Comparison of ENCODE assay signal across 24 mouse cellular contexts in genomic region chr11:96740796-96741195, GRCm38 (mm10). TPM values are rescaled to one million over a fixed set of nuclear protein-coding genes. Genes with fewer than 3 reads are reported as not detected.
A peak's percentile ranks its signal among the peaks of the same experiment; 100 is the strongest.
DNase-seq lines count a peak whose midpoint lies in the region; ATAC-seq and TF ChIP-seq lines count a peak whose summit lies in the region.
"Had no signal": no experiment of that assay in that cellular context is flagged by ENCODE, and none has a peak within 500 bp of the region (broad histone marks: within the 10 kb centered on the region; RNA-seq: fewer than 3 reads in every experiment).

No protein-coding gene starts in this region.

- H3K27ac ChIP-seq in kidney, embryonic 14.5 days (ENCODE audit: low read depth, low read length), result 0 out of 2 replicates have a peak overlapping the region, but pooled peaks have one; percentile 25
- H3K27ac ChIP-seq in midbrain, embryonic 12.5 days (replicated peaks), result peak overlapping the region; percentile 76
- H3K27ac ChIP-seq in midbrain, postnatal 0 days (ENCODE audit: low read depth, low read length), result no peak overlapping the region
- H3K27ac ChIP-seq in midbrain, embryonic 13.5 days, result peak overlapping the region; percentile 37; the same call in 1 of the 2 replicates
- H3K27ac ChIP-seq: embryonic facial prominence, embryonic 10.5 days; forebrain, embryonic 15.5 days; left cerebral cortex, adult 2 months; liver, embryonic 13.5 days; stomach, postnatal 0 days had no signal

- 55% methylated on average over 12 of the region's 12 CpGs for WGBS in kidney, embryonic 14.5 days
- 50% methylated on average over 12 of the region's 12 CpGs for WGBS in midbrain, embryonic 12.5 days
- WGBS in midbrain, postnatal 0 days, result 54% methylated on average over 12 of the region's 12 CpGs
- WGBS in midbrain, embryonic 13.5 days, result 52% methylated on average over 12 of the region's 12 CpGs

- no peak for TF ChIP-seq CTCF in midbrain, postnatal 0 days (IDR thresholded peaks at IDR 0.05)

- no peak overlapping the region for H3K9ac ChIP-seq in kidney, embryonic 14.5 days (ENCODE audit: low read depth, low read length)
- no peak overlapping the region for H3K9ac ChIP-seq in midbrain, embryonic 12.5 days (replicated peaks)
- no peak overlapping the region for H3K9ac ChIP-seq in midbrain, postnatal 0 days (replicated peaks; ENCODE audit: low read length, poor library complexity, severe bottlenecking)
- H3K9ac ChIP-seq in midbrain, embryonic 13.5 days (replicated peaks), result no peak overlapping the region
- H3K9ac ChIP-seq: forebrain, embryonic 15.5 days; heart, embryonic 12.5 days; liver, embryonic 13.5 days had no signal

- H3K4me1 ChIP-seq in kidney, embryonic 14.5 days (ENCODE audit: control insufficient read depth, insufficient read depth, low read length), result peaks cover 14% of the 10 kb centered on the region; the same call in 1 of the 2 replicates
- peaks cover 60% of the 10 kb centered on the region for H3K4me1 ChIP-seq in midbrain, embryonic 12.5 days
- H3K4me1 ChIP-seq in midbrain, postnatal 0 days (ENCODE audit: insufficient read depth, low read length), result no peaks in the 10 kb centered on the region
- H3K4me1 ChIP-seq in midbrain, embryonic 13.5 days (replicated peaks), result peaks cover 64% of the 10 kb centered on the region
- H3K4me1 ChIP-seq: liver, embryonic 13.5 days had no signal

- H3K9me3 ChIP-seq in kidney, embryonic 14.5 days (ENCODE audit: control insufficient read depth, low read length), result no peaks in the 10 kb centered on the region
- H3K9me3 ChIP-seq in midbrain, embryonic 12.5 days, result no peaks in the 10 kb centered on the region
- H3K9me3 ChIP-seq in midbrain, postnatal 0 days (ENCODE audit: low read length), result no peaks in the 10 kb centered on the region
- H3K9me3 ChIP-seq in midbrain, embryonic 13.5 days, result no peaks in the 10 kb centered on the region
- H3K9me3 ChIP-seq: embryonic facial prominence, embryonic 10.5 days; forebrain, embryonic 15.5 days; heart, embryonic 12.5 days; liver, embryonic 13.5 days had no signal

- no peak overlapping the region for H3K4me2 ChIP-seq in kidney, embryonic 14.5 days (replicated peaks; ENCODE audit: low read depth, low read length)
- no peak overlapping the region for H3K4me2 ChIP-seq in midbrain, embryonic 12.5 days (replicated peaks)
- H3K4me2 ChIP-seq in midbrain, postnatal 0 days (ENCODE audit: low read depth, low read length, poor library complexity, severe bottlenecking), result no peak overlapping the region
- H3K4me2 ChIP-seq in midbrain, embryonic 13.5 days (replicated peaks), result no peak overlapping the region
- H3K4me2 ChIP-seq: forebrain, embryonic 15.5 days; heart, embryonic 12.5 days; liver, embryonic 13.5 days had no signal

- no peaks in the 10 kb centered on the region; the same call in 1 of the 2 replicates for H3K27me3 ChIP-seq in kidney, embryonic 14.5 days (ENCODE audit: control insufficient read depth, insufficient read depth, low read length)
- H3K27me3 ChIP-seq in midbrain, embryonic 12.5 days, result peaks cover 12% of the 10 kb centered on the region
- H3K27me3 ChIP-seq in midbrain, postnatal 0 days (ENCODE audit: insufficient read depth, low read length), result no peaks in the 10 kb centered on the region
- H3K27me3 ChIP-seq in midbrain, embryonic 13.5 days, result peaks cover 17% of the 10 kb centered on the region

- ATAC-seq in kidney, embryonic 14.5 days (ENCODE audit: low FRiP score, low TSS enrichment), result no peak
- ATAC-seq in midbrain, embryonic 12.5 days (ENCODE audit: low FRiP score, low read depth), result no peak
- no peak for ATAC-seq in midbrain, postnatal 0 days (ENCODE audit: low FRiP score)
- no peak for ATAC-seq in midbrain, embryonic 13.5 days
- ATAC-seq: CD4-positive, CD25-positive, alpha-beta regulatory T cell, adult 4 months; forebrain, embryonic 15.5 days; intestine, postnatal 0 days had no signal

- H3K36me3 ChIP-seq in kidney, embryonic 14.5 days (ENCODE audit: control insufficient read depth, insufficient read depth, low read length), result no peaks in the 10 kb centered on the region
- no peaks in the 10 kb centered on the region for H3K36me3 ChIP-seq in midbrain, embryonic 12.5 days
- H3K36me3 ChIP-seq in midbrain, postnatal 0 days (ENCODE audit: insufficient read depth, low read length), result no peaks in the 10 kb centered on the region
- H3K36me3 ChIP-seq in midbrain, embryonic 13.5 days, result no peaks in the 10 kb centered on the region
- H3K36me3 ChIP-seq: embryonic facial prominence, embryonic 10.5 days; forebrain, embryonic 15.5 days; heart, embryonic 12.5 days; liver, embryonic 13.5 days had no signal

- H3K4me3 ChIP-seq in kidney, embryonic 14.5 days (ENCODE audit: low read length), result no peak overlapping the region
- no peak overlapping the region for H3K4me3 ChIP-seq in midbrain, embryonic 12.5 days
- no peak overlapping the region for H3K4me3 ChIP-seq in midbrain, postnatal 0 days (ENCODE audit: low read depth, low read length)
- H3K4me3 ChIP-seq in midbrain, embryonic 13.5 days (replicated peaks), result no peak overlapping the region
- H3K4me3 ChIP-seq: embryonic facial prominence, embryonic 10.5 days; forebrain, embryonic 15.5 days; heart, embryonic 12.5 days; left cerebral cortex, adult 2 months; liver, embryonic 13.5 days had no signal

- no peak for DNase-seq in kidney, postnatal 25 days
- no peak for DNase-seq in midbrain, postnatal 0 days (ENCODE audit: low spot score)
- no peak for DNase-seq in thymus, postnatal 0 days (ENCODE audit: low spot score)
- DNase-seq in lung, postnatal 10 days, result no peak
- DNase-seq: adrenal gland, postnatal 14 days; cerebellum, adult 2 months; gastrocnemius, postnatal 14 days; heart, adult 11 months; heart, postnatal 10 days; kidney, postnatal 4 days; layer of hippocampus, adult 9-11 months; liver, embryonic 13.5 days; lung, adult 2 months; thymus, adult 2 months had no signal

RNA-seq across cellular contexts. Expression of gene Snx11, which starts 36.6 kb away (rescaled TPM):
- 8.6 and 10.2 TPM in 2 replicates for polyA plus RNA-seq in kidney, embryonic 14.5 days (2014; fragmentation: Nextera tagmentation; extraction: Ambion mirVana)
- 40.1 and 42.6 TPM in 2 replicates for polyA plus RNA-seq in midbrain, embryonic 12.5 days (2016; fragmentation: Nextera tagmentation; extraction: Ambion mirVana)
- total RNA-seq in midbrain, postnatal 0 days (2014; rRNA removed), result 61.6 and 61.9 TPM in 2 replicates
- 36.6 and 38.9 TPM in 2 replicates for polyA plus RNA-seq in midbrain, postnatal 0 days (2015; fragmentation: Nextera tagmentation; extraction: Ambion mirVana)
- polyA plus RNA-seq in midbrain, embryonic 13.5 days (2015; fragmentation: Nextera tagmentation; extraction: Ambion mirVana), result 45.6 and 47.4 TPM in 2 replicates
- polyA plus RNA-seq in thymus, postnatal 0 days (2015; fragmentation: Nextera tagmentation; extraction: Ambion mirVana), result 16.0 and 18.6 TPM in 2 replicates

RNA-seq across cellular contexts. Expression of gene Cbx1, which starts 48.1 kb away (rescaled TPM):
- polyA plus RNA-seq in kidney, embryonic 14.5 days (2014; fragmentation: Nextera tagmentation; extraction: Ambion mirVana), result 137 and 181 TPM in 2 replicates
- polyA plus RNA-seq in midbrain, embryonic 12.5 days (2016; fragmentation: Nextera tagmentation; extraction: Ambion mirVana), result 156 and 166 TPM in 2 replicates
- total RNA-seq in midbrain, postnatal 0 days (2014; rRNA removed), result 29.0 and 38.1 TPM in 2 replicates
- polyA plus RNA-seq in midbrain, postnatal 0 days (2015; fragmentation: Nextera tagmentation; extraction: Ambion mirVana), result 47.6 and 53.2 TPM in 2 replicates
- polyA plus RNA-seq in midbrain, embryonic 13.5 days (2015; fragmentation: Nextera tagmentation; extraction: Ambion mirVana), result 130 and 137 TPM in 2 replicates
- polyA plus RNA-seq in thymus, postnatal 0 days (2015; fragmentation: Nextera tagmentation; extraction: Ambion mirVana), result 129 and 132 TPM in 2 replicates
